Mouse (Mus musculus): Measurements from ENCODE around the gene Isl1. TPM values are rescaled to one million over a fixed set of nuclear protein-coding genes. Genes with fewer than 3 reads are reported as not detected.

The Isl1 gene
- not detected for total RNA-seq (2023)

GRCm38 (mm10) chr13:116309584-116310462, at the start of gene Isl1:
TSS of gene Isl1 (minus strand) at chr13:116309689.

Measured in monocyte, adult 59 days (primary cell).